In genomic region chr7:55968258-55968901, GRCm38 (mm10) we compare ENCODE assay signal across 8 mouse cellular contexts. TPM values are rescaled to one million over a fixed set of nuclear protein-coding genes. Genes with fewer than 3 reads are reported as not detected.
A peak's percentile ranks its signal among the peaks of the same experiment; 100 is the strongest.
DNase-seq lines count a peak whose midpoint lies in the region; ATAC-seq and TF ChIP-seq lines count a peak whose summit lies in the region.

No protein-coding gene starts in this region.

- H3K4me1 ChIP-seq in embryonic facial prominence, embryonic 11.5 days (ENCODE audit: control insufficient read depth, insufficient read depth, low read length): 0 out of 2 replicates have a peak, but pooled peaks cover 2% of the 10 kb centered on the region
- H3K4me1 ChIP-seq in hindbrain, embryonic 13.5 days (replicated peaks): peaks cover 5% of the 10 kb centered on the region
- no peaks in the 10 kb centered on the region for H3K4me1 ChIP-seq in lung, embryonic 14.5 days (ENCODE audit: insufficient read depth)

- H3K9ac ChIP-seq in embryonic facial prominence, embryonic 11.5 days (replicated peaks; ENCODE audit: low read length): no peak overlapping the region
- 0 out of 2 replicates have a peak overlapping the region, but pooled peaks have one; percentile 6 for H3K9ac ChIP-seq in hindbrain, embryonic 13.5 days
- H3K9ac ChIP-seq in lung, embryonic 14.5 days: peak overlapping the region; percentile 26; the same call in 1 of the 2 replicates

- 46% methylated on average over 16 of the region's 16 CpGs for WGBS in embryonic facial prominence, embryonic 11.5 days
- WGBS in hindbrain, embryonic 13.5 days: 45% methylated on average over 16 of the region's 16 CpGs
- WGBS in lung, embryonic 14.5 days: 36% methylated on average over 16 of the region's 16 CpGs

- H3K36me3 ChIP-seq in embryonic facial prominence, embryonic 11.5 days (replicated peaks; ENCODE audit: control insufficient read depth, insufficient read depth, low read depth, low read length): no peaks in the 10 kb centered on the region
- H3K36me3 ChIP-seq in hindbrain, embryonic 13.5 days: no peaks in the 10 kb centered on the region
- H3K36me3 ChIP-seq in lung, embryonic 14.5 days (ENCODE audit: insufficient read depth): no peaks in the 10 kb centered on the region

- H3K4me3 ChIP-seq in embryonic facial prominence, embryonic 11.5 days (ENCODE audit: low read depth, low read length): no peak overlapping the region
- H3K4me3 ChIP-seq in hindbrain, embryonic 13.5 days: peak overlapping the region; percentile 11; the same call in 1 of the 2 replicates
- peak overlapping the region; percentile 17; the same call in 1 of the 2 replicates for H3K4me3 ChIP-seq in lung, embryonic 14.5 days (ENCODE audit: low read depth, low read length)

- H3K27ac ChIP-seq in embryonic facial prominence, embryonic 11.5 days (replicated peaks; ENCODE audit: low read depth, low read length): no peak overlapping the region
- H3K27ac ChIP-seq in hindbrain, embryonic 13.5 days: no peak overlapping the region
- H3K27ac ChIP-seq in lung, embryonic 14.5 days (ENCODE audit: low read depth): no peak overlapping the region

- TF ChIP-seq CTCF in lung, embryonic 14.5 days (IDR thresholded peaks at IDR 0.05; ENCODE audit: low read depth): no peak

- peak overlapping the region; percentile 23; the same call in 1 of the 2 replicates for H3K4me2 ChIP-seq in embryonic facial prominence, embryonic 11.5 days (ENCODE audit: low read depth, low read length)
- H3K4me2 ChIP-seq in hindbrain, embryonic 13.5 days: peak overlapping the region; percentile 38
- peak overlapping the region; percentile 50 for H3K4me2 ChIP-seq in lung, embryonic 14.5 days

- H3K27me3 ChIP-seq in embryonic facial prominence, embryonic 11.5 days (ENCODE audit: control insufficient read depth, insufficient read depth, low read length): no peaks in the 10 kb centered on the region
- H3K27me3 ChIP-seq in hindbrain, embryonic 13.5 days: no peaks in the 10 kb centered on the region
- H3K27me3 ChIP-seq in lung, embryonic 14.5 days (ENCODE audit: insufficient read depth, low read length): no peaks in the 10 kb centered on the region

- no peak for ATAC-seq in embryonic facial prominence, embryonic 11.5 days (replicated peaks; ENCODE audit: insufficient number of reproducible peaks, low FRiP score, low TSS enrichment, low read depth)
- ATAC-seq in hindbrain, embryonic 13.5 days (ENCODE audit: low FRiP score): no peak
- ATAC-seq in lung, embryonic 14.5 days (ENCODE audit: insufficient read depth): peak; percentile 64; the same call in 1 of the 2 replicates

- H3K9me3 ChIP-seq in embryonic facial prominence, embryonic 11.5 days (replicated peaks; ENCODE audit: control insufficient read depth, low read length): no peaks in the 10 kb centered on the region
- no peaks in the 10 kb centered on the region for H3K9me3 ChIP-seq in hindbrain, embryonic 13.5 days
- no peaks in the 10 kb centered on the region for H3K9me3 ChIP-seq in lung, embryonic 14.5 days (ENCODE audit: low read depth, low read length)

- peak; percentile 11 for DNase-seq in adrenal gland, postnatal 10 days
- no peak for DNase-seq in adrenal gland, postnatal 25 days
- peak; percentile 81 for DNase-seq in CD4-positive, CD25-positive, alpha-beta regulatory T cell, adult 2 months (ENCODE audit: low read depth, low spot score)
- no peak for DNase-seq in embryonic facial prominence, embryonic 11.5 days (ENCODE audit: low spot score)
- peak; percentile 30 for DNase-seq in lung, embryonic 14.5 days
- peak; percentile 16 to 30 for DNase-seq in right cerebral cortex, postnatal 36 days (ENCODE audit: low spot score in 2 of 2)
- no peak for DNase-seq in layer of hippocampus, adult 9-11 months

RNA-seq across cellular contexts. Expression of gene Nipa2, which starts 6.1 kb away (rescaled TPM):
- 10 to 100 TPM; 48.1 to 49.8 TPM for total RNA-seq in adrenal gland, postnatal 10 days (2021)
- 31.1 and 51.9 TPM in 2 replicates for total RNA-seq in adrenal gland, postnatal 25 days (2021)
- polyA plus RNA-seq in embryonic facial prominence, embryonic 11.5 days (2014; fragmentation: Nextera tagmentation; extraction: Ambion mirVana): 54.4 and 55.1 TPM in 2 replicates
- 35.5 and 38.4 TPM in 2 replicates for polyA plus RNA-seq in hindbrain, embryonic 13.5 days (2015; fragmentation: Nextera tagmentation; extraction: Ambion mirVana)
- 55.8 and 57.8 TPM in 2 replicates for polyA plus RNA-seq in lung, embryonic 14.5 days (2014; fragmentation: Nextera tagmentation; extraction: Ambion mirVana)

RNA-seq across cellular contexts. Expression of gene Nipa1, which starts 51.4 kb away (rescaled TPM):
- 1 to 10 TPM; 6.7 to 6.8 TPM for total RNA-seq in adrenal gland, postnatal 10 days (2021)
- 5.1 and 7.6 TPM in 2 replicates for total RNA-seq in adrenal gland, postnatal 25 days (2021)
- polyA plus RNA-seq in embryonic facial prominence, embryonic 11.5 days (2014; fragmentation: Nextera tagmentation; extraction: Ambion mirVana): 7.4 and 8.3 TPM in 2 replicates
- 22.2 and 24.0 TPM in 2 replicates for polyA plus RNA-seq in hindbrain, embryonic 13.5 days (2015; fragmentation: Nextera tagmentation; extraction: Ambion mirVana)
- polyA plus RNA-seq in lung, embryonic 14.5 days (2014; fragmentation: Nextera tagmentation; extraction: Ambion mirVana): 5.1 and 6.7 TPM in 2 replicates

Comparison
In these comparisons a context has a peak if more than half of its experiments do, and no peak if none do; other contexts are left out.
1. DNase-seq: peak in adrenal gland, postnatal 10 days (single experiment), CD4-positive, CD25-positive, alpha-beta regulatory T cell, adult 2 months (single experiment), lung, embryonic 14.5 days (single experiment) and right cerebral cortex, postnatal 36 days (2 of 2); none in adrenal gland, postnatal 25 days (single experiment), embryonic facial prominence, embryonic 11.5 days (single experiment) and layer of hippocampus, adult 9-11 months (single experiment).
2. Peak in every context shown above with its lines, with median percentiles within 50 percentile points of each other: H3K4me2 ChIP-seq.